Mouse (Mus musculus) embryonic facial prominence, embryonic 13.5 days (tissue): Measurements from ENCODE around the gene Slf2. TPM values are rescaled to one million over a fixed set of nuclear protein-coding genes. Genes with fewer than 3 reads are reported as not detected.
A peak's percentile ranks its signal among the peaks of the same experiment; 100 is the strongest.

Source experiments
- ATAC-seq: fragments of 200-750 bp; cut with Nextera tagmentation; 2 replicates; pipeline ENCODE4 v1.8.0; 2017; ENCODE audit warnings: low read depth; ENCODE audit not compliant: insufficient number of reproducible peaks, insufficient read depth, low FRiP score, low TSS enrichment
- H3K27ac ChIP-seq: fragments of 300-500 bp; sonication (generic); 2 replicates; pipeline ENCODE4 v1.5.1; 2015; ENCODE audit warnings: moderate library complexity, mild to moderate bottlenecking, inconsistent platforms
- H3K27me3 ChIP-seq: fragments of 300-500 bp; sonication (generic); 2 replicates; pipeline ENCODE4 v1.6.1; 2015; ENCODE audit warnings: mild to moderate bottlenecking, inconsistent platforms
- H3K36me3 ChIP-seq: fragments of 300-500 bp; sonication (generic); 2 replicates; pipeline ENCODE4 v1.6.1; 2015; ENCODE audit warnings: mild to moderate bottlenecking, inconsistent platforms
- H3K4me1 ChIP-seq: fragments of 300-500 bp; sonication (generic); 2 replicates; pipeline ENCODE4 v1.6.1; 2015; ENCODE audit warnings: inconsistent platforms
- H3K4me2 ChIP-seq: fragments of 300-500 bp; sonication (generic); 2 replicates; pipeline ENCODE4 v1.6.1; 2015; ENCODE audit warnings: moderate library complexity, mild to moderate bottlenecking, inconsistent platforms
- H3K4me3 ChIP-seq: fragments of 300-500 bp; sonication (generic); 2 replicates; pipeline ENCODE4 v1.5.1; 2015; ENCODE audit warnings: mild to moderate bottlenecking, inconsistent platforms
- H3K9ac ChIP-seq: fragments of 300-500 bp; sonication (generic); 2 replicates; pipeline ENCODE4 v1.6.1; 2015; ENCODE audit warnings: mild to moderate bottlenecking, inconsistent platforms
- H3K9me3 ChIP-seq: fragments of 300-500 bp; sonication (generic); 2 replicates; pipeline ENCODE4 v1.6.1; 2016; ENCODE audit warnings: inconsistent platforms
- WGBS: fragments of 180-500 bp; shearing (Covaris S2); methylation state at CpG from one replicate; pipeline ENCODE4 v1.1.7; 2015; ENCODE audit warnings: mixed read lengths; 5-methylcytosine and 5-hydroxymethylcytosine counted together
- polyA plus RNA-seq: library from polyadenylated mRNA; unstranded; fragments of >200 nt; fragmentation: Nextera tagmentation; extraction: Ambion mirVana; gene quantifications from 2 replicates; pipeline ENCODE4 v1.2.1, GENCODE M21; 2015

Slf2 gene
- polyA plus RNA-seq, 1 experiment from 2014 or later, result 30.2 TPM

GRCm38 (mm10) chr19:44987004-44987403 is 56.1 kb downstream of the Slf2 start:
- Histone ChIP-seq H3K36me3 (peaks cover 9% of the 10 kb centered on the region; the same call in 1 of the 2 replicates), H3K4me1 (peaks cover 26% of the 10 kb centered on the region), H3K27me3 (no peaks in the 10 kb centered on the region), H3K9me3 (no peaks in the 10 kb centered on the region), H3K9ac (no peak overlapping the region), H3K4me2 (no peak overlapping the region), H3K27ac (no peak overlapping the region), H3K4me3 (no peak overlapping the region)
- 71% methylated on average over 6 of the region's 6 CpGs for WGBS
- ATAC-seq, result no peak

- H3K9me3 ChIP-seq, result no peaks in the 10 kb centered on the region
- WGBS, result 54% methylated on average over 6 of the region's 6 CpGs
These were observed 56.9 kb downstream of the Slf2 start for GRCm38 (mm10) chr19:44987851-44988250.

GRCm38 (mm10) chr19:44988321-44988720 is 57.4 kb downstream of the Slf2 start:
- H3K4me1 ChIP-seq, result peaks cover 31% of the 10 kb centered on the region

More at GRCm38 (mm10) chr19:44987851-44988250, 56.9 kb downstream of the Slf2 start:
- Histone ChIP-seq H3K27me3 (no peaks in the 10 kb centered on the region), H3K4me3 (no peak overlapping the region), H3K4me1 (peaks cover 31% of the 10 kb centered on the region), H3K9ac (no peak overlapping the region), H3K27ac (no peak overlapping the region; the same call in 1 of the 2 replicates), H3K36me3 (peaks cover 13% of the 10 kb centered on the region; the same call in 1 of the 2 replicates), H3K4me2 (no peak overlapping the region)
- no peak for ATAC-seq

GRCm38 (mm10) chr19:44988831-44989566 is 58.0 kb downstream of the Slf2 start, which contains the start of gene Sema4g:
Gene Sema4g, plus strand, starts transcription at chr19:44989101.
- H3K36me3 ChIP-seq, result peaks cover 12% of the 10 kb centered on the region; the same call in 1 of the 2 replicates
- peak; percentile 76 for ATAC-seq
- peak within 1 kb of the TSS; percentile 89 for H3K4me2 ChIP-seq
- H3K4me1 ChIP-seq, result peaks cover 31% of the 10 kb centered on the region
- H3K27me3 ChIP-seq, result no peaks in the 10 kb centered on the region
- H3K4me3 ChIP-seq, result peak within 1 kb of the TSS; percentile 77
- H3K9me3 ChIP-seq, result no peaks in the 10 kb centered on the region
- peak within 1 kb of the TSS; percentile 34 for H3K27ac ChIP-seq
- WGBS, result under 1% methylated on average over 47 of the region's 58 CpGs
- peak within 1 kb of the TSS; percentile 78 for H3K9ac ChIP-seq

More at GRCm38 (mm10) chr19:44988321-44988720, 57.4 kb downstream of the Slf2 start:
- H3K4me3 ChIP-seq, result peak overlapping the region; percentile 77
- peak overlapping the region; percentile 89 for H3K4me2 ChIP-seq
- peaks cover 14% of the 10 kb centered on the region; the same call in 1 of the 2 replicates for H3K36me3 ChIP-seq
- no peaks in the 10 kb centered on the region for H3K9me3 ChIP-seq
- WGBS, result 24% methylated on average over 9 of the region's 9 CpGs
- peak overlapping the region; percentile 34 for H3K27ac ChIP-seq
- ATAC-seq, result no peak
- peak overlapping the region; percentile 78 for H3K9ac ChIP-seq
- no peaks in the 10 kb centered on the region for H3K27me3 ChIP-seq

- H3K4me2 ChIP-seq, result peak overlapping the region; percentile 89
- peaks cover 31% of the 10 kb centered on the region for H3K4me1 ChIP-seq
- 5% methylated on average over 22 of the region's 22 CpGs for whole genome bisulfite sequencing
- ATAC-seq, result no peak
- H3K9ac ChIP-seq, result peak overlapping the region; percentile 78
- H3K27me3 ChIP-seq, result no peaks in the 10 kb centered on the region
- H3K27ac ChIP-seq, result peak overlapping the region; percentile 34
- H3K36me3 ChIP-seq, result peaks cover 12% of the 10 kb centered on the region; the same call in 1 of the 2 replicates
- H3K9me3 ChIP-seq, result no peaks in the 10 kb centered on the region
- peak overlapping the region; percentile 77 for H3K4me3 ChIP-seq
These were observed 58.9 kb downstream of the Slf2 start for GRCm38 (mm10) chr19:44989567-44990495.

- peaks cover 12% of the 10 kb centered on the region for H3K36me3 ChIP-seq
- no peak overlapping the region for H3K4me3 ChIP-seq
- ATAC-seq, result no peak
- no peak overlapping the region for H3K27ac ChIP-seq
- H3K4me1 ChIP-seq, result peaks cover 31% of the 10 kb centered on the region
- 73% methylated on average over 8 of the region's 8 CpGs for WGBS
- H3K27me3 ChIP-seq, result no peaks in the 10 kb centered on the region
- no peaks in the 10 kb centered on the region for H3K9me3 ChIP-seq
- 0 out of 2 replicates have a peak overlapping the region, but pooled peaks have one; percentile 78 for H3K9ac ChIP-seq
- no peak overlapping the region for H3K4me2 ChIP-seq
These were observed 60.1 kb downstream of the Slf2 start for GRCm38 (mm10) chr19:44991031-44991430.

- no peaks in the 10 kb centered on the region for H3K27me3 ChIP-seq
- H3K4me3 ChIP-seq, result no peak overlapping the region
- H3K4me1 ChIP-seq, result peaks cover 31% of the 10 kb centered on the region
- H3K27ac ChIP-seq, result no peak overlapping the region
- H3K4me2 ChIP-seq, result no peak overlapping the region
- ATAC-seq, result no peak
- H3K36me3 ChIP-seq, result peaks cover 21% of the 10 kb centered on the region
- H3K9ac ChIP-seq, result no peak overlapping the region
- WGBS, result 34% methylated on average over 7 of the region's 7 CpGs
- H3K9me3 ChIP-seq, result no peaks in the 10 kb centered on the region
These were observed 61.3 kb downstream of the Slf2 start for GRCm38 (mm10) chr19:44992246-44992645.

GRCm38 (mm10) chr19:44992712-44993111 is 61.8 kb downstream of the Slf2 start:
- H3K4me1 ChIP-seq, result peaks cover 31% of the 10 kb centered on the region
- no peaks in the 10 kb centered on the region for H3K27me3 ChIP-seq
- no peaks in the 10 kb centered on the region for H3K9me3 ChIP-seq
- no peak overlapping the region for H3K4me3 ChIP-seq
- no peak overlapping the region for H3K27ac ChIP-seq
- H3K36me3 ChIP-seq, result peaks cover 25% of the 10 kb centered on the region
- H3K4me2 ChIP-seq, result no peak overlapping the region
- H3K9ac ChIP-seq, result no peak overlapping the region
- ATAC-seq, result no peak
- 60% methylated on average over 7 of the region's 7 CpGs for WGBS

- no peak for ATAC-seq
- peaks cover 66% of the 10 kb centered on the region for H3K36me3 ChIP-seq
- H3K9ac ChIP-seq, result no peak overlapping the region
- H3K4me3 ChIP-seq, result no peak overlapping the region
- no peaks in the 10 kb centered on the region for H3K4me1 ChIP-seq
- WGBS, result 70% methylated on average over 11 of the region's 11 CpGs
- H3K27me3 ChIP-seq, result no peaks in the 10 kb centered on the region
- H3K27ac ChIP-seq, result no peak overlapping the region
- no peaks in the 10 kb centered on the region for H3K9me3 ChIP-seq
- H3K4me2 ChIP-seq, result no peak overlapping the region
These were observed 66.8 kb downstream of the Slf2 start for GRCm38 (mm10) chr19:44997786-44998185.

- 85% methylated on average over 8 of the region's 8 CpGs for WGBS
These were observed 68.7 kb downstream of the Slf2 start for GRCm38 (mm10) chr19:44999647-45000046.

GRCm38 (mm10) chr19:45002301-45002700 is 71.3 kb downstream of the Slf2 start:
- H3K36me3 ChIP-seq, result peaks cover 72% of the 10 kb centered on the region
- 78% methylated on average over 3 of the region's 3 CpGs for WGBS
- H3K4me2 ChIP-seq, result no peak overlapping the region
- no peak overlapping the region for H3K9ac ChIP-seq
- H3K4me1 ChIP-seq, result peaks cover 17% of the 10 kb centered on the region
- no peak overlapping the region for H3K27ac ChIP-seq
- ATAC-seq, result no peak
- H3K9me3 ChIP-seq, result no peaks in the 10 kb centered on the region
- H3K4me3 ChIP-seq, result no peak overlapping the region
- no peaks in the 10 kb centered on the region for H3K27me3 ChIP-seq

More at GRCm38 (mm10) chr19:44999647-45000046, 68.7 kb downstream of the Slf2 start:
- no peak overlapping the region for H3K4me3 ChIP-seq
- H3K4me1 ChIP-seq, result 0 out of 2 replicates have a peak, but pooled peaks cover 2% of the 10 kb centered on the region
- no peaks in the 10 kb centered on the region for H3K27me3 ChIP-seq
- no peaks in the 10 kb centered on the region for H3K9me3 ChIP-seq
- no peak for ATAC-seq
- peaks cover 80% of the 10 kb centered on the region for H3K36me3 ChIP-seq
- no peak overlapping the region for H3K27ac ChIP-seq
- H3K4me2 ChIP-seq, result no peak overlapping the region
- H3K9ac ChIP-seq, result no peak overlapping the region
